Mouse (Mus musculus) CH12.LX (cell line): ENCODE results near the gene Ralgapb. TPM values are rescaled to one million over a fixed set of nuclear protein-coding genes. Genes with fewer than 3 reads are reported as not detected.
A peak's percentile ranks its signal among the peaks of the same experiment; 100 is the strongest.
"Not testable (repeated sequence)": the region's sequence is repeated elsewhere in the genome, so short reads cannot be mapped to it uniquely, and the experiment has no call there.

ENCODE experiments used
- DNase-seq: peaks from one replicate; pipeline ENCODE4 v3.0.0-alpha.2; 2013; ENCODE audit errors: extremely low read depth
- H3K27ac ChIP-seq: 2 replicates; pipeline ENCODE4 v1.5.1; 2012; ENCODE audit warnings: low read depth, mild to moderate bottlenecking, control low read depth, moderate library complexity; ENCODE audit not compliant: insufficient read depth
- H3K27me3 ChIP-seq: replicated peaks from 2 replicates; pipeline ENCODE3; 2012; ENCODE audit warnings: inconsistent platforms
- H3K36me3 ChIP-seq, 2 experiments: replicated peaks in 1 of 2; 2 replicates each; pipeline versions ENCODE3 to v1.6.1; 2012; ENCODE audit warnings: inconsistent platforms in 1 of 2, low read length in 1 of 2, mild to moderate bottlenecking in 1 of 2, mixed read lengths in 1 of 2, moderate library complexity in 1 of 2; ENCODE audit not compliant: control insufficient read depth in 1 of 2, insufficient read depth in 1 of 2
- H3K4me1 ChIP-seq, 2 experiments: 2 replicates each; pipeline ENCODE4 v1.6.1; 2012; ENCODE audit warnings: inconsistent platforms in 1 of 2, moderate library complexity in 1 of 2; ENCODE audit not compliant: insufficient read depth in 2 of 2, control insufficient read depth in 1 of 2
- H3K4me2 ChIP-seq: 2 replicates; pipeline ENCODE4 v1.6.1; 2012; ENCODE audit warnings: low read depth, mild to moderate bottlenecking, control low read depth; ENCODE audit not compliant: poor library complexity, insufficient read depth, severe bottlenecking
- H3K4me3 ChIP-seq, 3 experiments: fragments of 150-350 bp in 1 of 3; sonication (generic) in 1 of 3; replicated peaks in 1 of 3; 2 replicates each; pipeline versions ENCODE3 to v1.5.1; 2011 to 2012; ENCODE audit warnings: low read depth in 2 of 3, low read length in 2 of 3, mild to moderate bottlenecking in 2 of 3, moderate library complexity in 2 of 3, control low read depth in 1 of 3, improper control_type of control experiment in 1 of 3, inconsistent platforms in 1 of 3, mixed read lengths in 1 of 3; ENCODE audit not compliant: poor library complexity in 1 of 3
- H3K79me2 ChIP-seq: replicated peaks from 2 replicates; pipeline ENCODE4 v1.6.1; 2012; ENCODE audit warnings: mild to moderate bottlenecking, moderate library complexity; ENCODE audit not compliant: control insufficient read depth, poor library complexity, insufficient read depth, severe bottlenecking; ENCODE audit errors: extremely low read depth
- H3K9ac ChIP-seq: 2 replicates; pipeline ENCODE4 v1.6.1; 2012; ENCODE audit warnings: low read depth, mild to moderate bottlenecking, control low read depth, moderate library complexity; ENCODE audit not compliant: insufficient read depth
- H3K9me3 ChIP-seq: replicated peaks from 2 replicates; pipeline ENCODE3; 2012; ENCODE audit warnings: low read length, inconsistent platforms, mixed read lengths
- BHLHE40 ChIP-seq: IDR thresholded peaks from 2 replicates; pipeline ENCODE4 v1.6.1; 2011; ENCODE audit warnings: mild to moderate bottlenecking, low read depth, low read length, improper control_type of control experiment
- CTCF ChIP-seq, 2 experiments: IDR thresholded peaks in 1 of 2; conservative IDR thresholded peaks in 1 of 2; 2 replicates each; pipeline ENCODE4 v1.5.1; 2011 to 2012; ENCODE audit warnings: low read depth in 2 of 2, low read length in 2 of 2, improper control_type of control experiment in 1 of 2, inconsistent platforms in 1 of 2, mild to moderate bottlenecking in 1 of 2, moderate library complexity in 1 of 2
- E2F4 ChIP-seq: IDR thresholded peaks from 2 replicates; pipeline ENCODE4 v1.6.1; 2011; ENCODE audit warnings: low read depth, low read length, improper control_type of control experiment; ENCODE audit not compliant: insufficient replicate concordance
- ELF1 ChIP-seq: IDR thresholded peaks from 2 replicates; pipeline ENCODE4 v1.6.1; 2014; ENCODE audit warnings: low read depth, mild to moderate bottlenecking, inconsistent platforms, low read length, improper control_type of control experiment
- GABPA ChIP-seq: IDR thresholded peaks from 2 replicates; pipeline ENCODE4 v1.6.1; 2012; ENCODE audit warnings: low read depth, low read length, improper control_type of control experiment, inconsistent platforms; ENCODE audit not compliant: insufficient replicate concordance
- HCFC1 ChIP-seq: IDR thresholded peaks from 2 replicates; pipeline ENCODE4 v1.6.1; 2012; ENCODE audit warnings: low read depth, mild to moderate bottlenecking, inconsistent platforms, low read length, improper control_type of control experiment
- JUN ChIP-seq: IDR thresholded peaks from 2 replicates; pipeline ENCODE4 v1.6.1; 2011; ENCODE audit warnings: low read depth, mild to moderate bottlenecking, low read length, improper control_type of control experiment, moderate library complexity; ENCODE audit not compliant: insufficient read depth
- KAT2A ChIP-seq: IDR thresholded peaks from 2 replicates; pipeline ENCODE4 v1.6.1; 2012; ENCODE audit warnings: low read length, improper control_type of control experiment, inconsistent platforms; ENCODE audit not compliant: insufficient replicate concordance
- MAFK ChIP-seq: IDR thresholded peaks from 2 replicates; pipeline ENCODE4 v1.6.1; 2011; ENCODE audit warnings: low read length, improper control_type of control experiment; ENCODE audit not compliant: insufficient replicate concordance
- MAX ChIP-seq: IDR thresholded peaks from 2 replicates; pipeline ENCODE4 v1.6.1; 2011; ENCODE audit warnings: low read length, improper control_type of control experiment
- MEF2A ChIP-seq: IDR thresholded peaks from 2 replicates; pipeline ENCODE4 v1.6.1; 2014; ENCODE audit warnings: low read depth, mild to moderate bottlenecking, inconsistent platforms, low read length, improper control_type of control experiment, borderline replicate concordance
- MXI1 ChIP-seq: IDR thresholded peaks from 2 replicates; pipeline ENCODE4 v1.6.1; 2011; ENCODE audit warnings: mild to moderate bottlenecking, low read depth, low read length, improper control_type of control experiment
- MYC ChIP-seq: IDR thresholded peaks from 2 replicates; pipeline ENCODE4 v1.6.1; 2011; ENCODE audit warnings: low read depth, mild to moderate bottlenecking, improper control_type of control experiment, low read length
- NELFE ChIP-seq: IDR thresholded peaks from 2 replicates; pipeline ENCODE4 v1.6.1; 2011; ENCODE audit warnings: low read depth, low read length, improper control_type of control experiment
- NRF1 ChIP-seq: IDR thresholded peaks from 2 replicates; pipeline ENCODE4 v1.6.1; 2014; ENCODE audit warnings: low read depth, mild to moderate bottlenecking, inconsistent platforms, low read length, improper control_type of control experiment, moderate library complexity
- PAX5 ChIP-seq: IDR thresholded peaks from 2 replicates; pipeline ENCODE4 v1.6.1; 2012; ENCODE audit warnings: low read length, inconsistent platforms, mixed read lengths
- POLR2A ChIP-seq: IDR thresholded peaks from 2 replicates; pipeline ENCODE4 v1.6.1; 2011; ENCODE audit warnings: low read depth, mild to moderate bottlenecking, improper control_type of control experiment, low read length
- TBP ChIP-seq: conservative IDR thresholded peaks from 2 replicates; pipeline ENCODE4 v1.6.1; 2011; ENCODE audit warnings: low read depth, low read length, improper control_type of control experiment
- TCF12 ChIP-seq: IDR thresholded peaks from 2 replicates; pipeline ENCODE4 v1.6.1; 2014; ENCODE audit warnings: low read depth, mild to moderate bottlenecking, inconsistent platforms, low read length, improper control_type of control experiment
- USF2 ChIP-seq: conservative IDR thresholded peaks from 2 replicates; pipeline ENCODE4 v1.6.1; 2011; ENCODE audit warnings: low read depth, low read length, improper control_type of control experiment
- ZC3H11A ChIP-seq: IDR thresholded peaks from 2 replicates; pipeline ENCODE4 v1.6.1; 2012; ENCODE audit warnings: low read depth, mild to moderate bottlenecking, inconsistent platforms, low read length, improper control_type of control experiment
- ZMIZ1 ChIP-seq: IDR thresholded peaks from 2 replicates; pipeline ENCODE4 v1.6.1; 2012; ENCODE audit warnings: low read depth, mild to moderate bottlenecking, inconsistent platforms, low read length, improper control_type of control experiment
- dilution Hi-C: fragments of 300-500 bp; cut with MboI; formaldehyde crosslinking; loops from 2 replicates; pipeline ENCODE4 v1.14.3; 2020; ENCODE audit warnings: low sequenced_read_pairs; ENCODE audit not compliant: extremely low pct_unique_long_range_greater_than_20kb, extremely low pct_ligation_motif_present
- in situ Hi-C: fragments of 300-500 bp; cut with MboI; formaldehyde crosslinking; loops from 3 replicates; pipeline ENCODE4 v1.14.3; 2019; ENCODE audit warnings: low sequenced_read_pairs, low pct_ligation_motif_present, low pct_unique_long_range_greater_than_20kb, mixed read lengths
- polyA plus RNA-seq: library from polyadenylated mRNA; unstranded; fragments of >175 nt; gene quantifications from 2 replicates; pipeline ENCODE4 v1.2.1, GENCODE M21; 2012; ENCODE audit warnings: low read depth; ENCODE audit not compliant: insufficient read length
- total RNA-seq, 2 experiments: library from RNA; depleted of rRNA; stranded (reverse); fragments of 300-350 nt in 1 of 2; fragments of >200 nt in 1 of 2; gene quantifications; 2 replicates each; pipeline ENCODE4 v1.2.3; 2012 to 2014

The Ralgapb gene
- total and polyA plus RNA-seq, 3 experiments = 10.7 to 18.4 (median 12.9) TPM

DNA sequence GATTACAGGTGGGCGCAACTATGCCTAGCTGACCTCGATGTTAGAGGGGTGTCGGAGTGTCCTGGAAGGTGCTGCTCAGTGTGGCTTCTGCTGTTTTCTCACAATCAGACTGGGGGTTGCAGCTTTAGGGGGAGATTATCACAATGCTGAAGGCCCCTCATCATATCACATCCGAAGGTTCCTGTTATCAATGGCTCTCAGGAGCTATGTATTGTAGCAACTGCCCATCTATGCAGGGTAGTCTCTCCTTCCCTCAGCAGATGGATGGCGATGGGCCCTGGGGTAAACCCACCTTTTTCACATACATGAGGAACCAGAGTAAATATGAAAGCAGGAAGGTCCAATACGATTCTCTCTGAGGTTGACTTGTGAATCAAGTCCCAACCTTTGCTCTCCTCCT, 13.3 kb upstream of the Ralgapb start:
- in situ Hi-C loops = no loop called here
- H3K27me3 ChIP-seq = no peaks in the 10 kb centered on the region
- peaks cover 0 to 2% of the 10 kb centered on the region in 2 experiments for H3K36me3 ChIP-seq
- dilution Hi-C loops = no loop called here
- H3K9ac ChIP-seq = no peak overlapping the region
- H3K79me2 ChIP-seq = no peaks in the 10 kb centered on the region
- H3K4me3 ChIP-seq = no peak overlapping the region
- H3K9me3 ChIP-seq = no peaks in the 10 kb centered on the region
- no peak for TF ChIP-seq CTCF (conservative IDR thresholded peaks at IDR 0.05 in 1 of 2, IDR thresholded peaks at IDR 0.05 in 1 of 2; ENCODE audit: low read depth in 2 of 2, low read length in 2 of 2)
- TF ChIP-seq JUN = no peak
- TF ChIP-seq MYC = no peak
- TF ChIP-seq PAX5 = no peak
- TF ChIP-seq ZMIZ1 = no peak
- TF ChIP-seq USF2 = no peak
- no peak for TF ChIP-seq HCFC1
- no peak for TF ChIP-seq GABPA
- no peak for TF ChIP-seq NELFE
- TF ChIP-seq BHLHE40 = no peak
- TF ChIP-seq TBP = no peak
- TF ChIP-seq TCF12 = no peak
- no peak for TF ChIP-seq MAX
- no peak for TF ChIP-seq KAT2A
- TF ChIP-seq MEF2A = no peak
- no peak for TF ChIP-seq ZC3H11A
- TF ChIP-seq ELF1 = no peak
- TF ChIP-seq E2F4 = no peak
- no peak for TF ChIP-seq MXI1
- no peak for TF ChIP-seq MAFK
- no peak overlapping the region for H3K4me2 ChIP-seq
- H3K27ac ChIP-seq = no peak overlapping the region
- DNase-seq = no peak
- H3K4me1 ChIP-seq = peaks cover 0 to 5% of the 10 kb centered on the region in 2 experiments; a peak in 1 of 4 replicates

DNA sequence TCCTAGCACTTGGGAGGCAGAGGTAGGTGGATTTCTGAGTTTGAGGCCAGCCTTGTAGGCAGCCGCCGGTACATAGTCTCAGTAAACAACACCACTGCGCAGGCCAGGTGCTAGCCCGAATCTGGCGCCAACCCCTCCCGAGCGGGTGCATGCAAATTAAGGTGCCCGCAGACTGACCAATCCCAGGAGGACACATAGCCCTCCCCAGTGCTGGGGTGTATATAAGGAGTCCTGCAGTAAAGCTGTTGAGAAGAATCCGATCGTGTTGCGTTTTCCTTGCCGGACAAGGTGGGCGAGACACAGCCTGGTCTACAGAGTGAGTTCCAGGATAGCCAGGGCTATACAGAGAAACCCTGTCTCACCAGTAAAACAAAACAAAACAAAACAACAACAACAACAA, 12.5 kb upstream of the Ralgapb start:
- in situ Hi-C loops, dilution Hi-C loops, H3K27ac ChIP-seq, H3K9me3 ChIP-seq, H3K27me3 ChIP-seq: not testable (repeated sequence)
- peak overlapping the region; percentile 58; the same call in 1 of the 2 replicates for H3K9ac ChIP-seq
- TF ChIP-seq NELFE (0 out of 2 replicates have a peak, but pooled peaks have one; percentile 30), POLR2A (peak; percentile 61), NRF1 (peak; percentile 49), TBP (peak; percentile 80; the same call in 1 of the 2 replicates)
- TF ChIP-seq, all 38 proteins: peak for 4; not testable (repeated sequence) for 34
- H3K4me2 ChIP-seq, DNase-seq, H3K79me2 ChIP-seq, H3K36me3 ChIP-seq, H3K4me1 ChIP-seq: not testable (repeated sequence)
- peak overlapping the region in 2 of 3 experiments; percentile 41 to 59 for H3K4me3 ChIP-seq
